12 mouse cellular contexts compared by ENCODE assay signal in genomic region chr16:11369162-11369561, GRCm38 (mm10). TPM values are rescaled to one million over a fixed set of nuclear protein-coding genes. Genes with fewer than 3 reads are reported as not detected.
DNase-seq lines count a peak whose midpoint lies in the region; ATAC-seq and TF ChIP-seq lines count a peak whose summit lies in the region.
"Had no signal": no experiment of that assay in that cellular context is flagged by ENCODE, and none has a peak within 500 bp of the region (broad histone marks: within the 10 kb centered on the region; RNA-seq: fewer than 3 reads in every experiment).

No protein-coding gene starts in this region.

- ATAC-seq in embryonic facial prominence, embryonic 15.5 days (ENCODE audit: insufficient number of reproducible peaks, low FRiP score, low TSS enrichment, low read depth) = no peak
- 0 out of 2 replicates have a peak, but pooled peaks have one; percentile 28 for ATAC-seq in kidney, embryonic 16.5 days (ENCODE audit: low FRiP score, low TSS enrichment)
- ATAC-seq: Patski had no signal

- no peak for DNase-seq in embryonic facial prominence, embryonic 10.5 days (ENCODE audit: low spot score)
- no peak for DNase-seq in kidney, adult 9 months
- DNase-seq in retina, embryonic 14.5 days (ENCODE audit: low spot score) = peak; percentile 14
- no peak for DNase-seq in retina, postnatal 1 day
- DNase-seq in adipocyte (ENCODE audit: low spot score) = no peak

- 63% methylated on average over 4 of the region's 4 CpGs for WGBS in embryonic facial prominence, embryonic 15.5 days
- 54% methylated on average over 4 of the region's 4 CpGs for WGBS in embryonic facial prominence, embryonic 10.5 days
- 34% methylated on average over 4 of the region's 4 CpGs for WGBS in kidney, embryonic 16.5 days
- 69% methylated on average over 4 of the region's 4 CpGs for WGBS in small intestine, adult 2 months

- H3K9ac ChIP-seq in embryonic facial prominence, embryonic 15.5 days = no peak overlapping the region
- H3K9ac ChIP-seq in kidney, embryonic 16.5 days (replicated peaks; ENCODE audit: low read length) = peak overlapping the region; percentile 23; the same call in 1 of the 2 replicates

- no peak for TF ChIP-seq CTCF in small intestine, adult 2 months (IDR thresholded peaks at IDR 0.05; ENCODE audit: extremely low read depth, insufficient read length, insufficient replicate concordance, low read depth, low read length)

- H3K4me1 ChIP-seq in embryonic facial prominence, embryonic 15.5 days = peaks cover 14% of the 10 kb centered on the region
- peaks cover 19% of the 10 kb centered on the region for H3K4me1 ChIP-seq in embryonic facial prominence, embryonic 10.5 days
- H3K4me1 ChIP-seq in kidney, embryonic 16.5 days (ENCODE audit: insufficient read depth, low read length) = peaks cover 31% of the 10 kb centered on the region
- peaks cover 20% of the 10 kb centered on the region for H3K4me1 ChIP-seq in small intestine, adult 2 months (ENCODE audit: control insufficient read depth, insufficient read depth, insufficient read length, low read length)

- no peaks in the 10 kb centered on the region for H3K36me3 ChIP-seq in embryonic facial prominence, embryonic 15.5 days
- H3K36me3 ChIP-seq in embryonic facial prominence, embryonic 10.5 days (replicated peaks) = no peaks in the 10 kb centered on the region
- H3K36me3 ChIP-seq in kidney, embryonic 16.5 days (ENCODE audit: insufficient read depth, low read length) = 0 out of 2 replicates have a peak, but pooled peaks cover 2% of the 10 kb centered on the region
- H3K36me3 ChIP-seq in small intestine, adult 2 months (ENCODE audit: control insufficient read depth, insufficient read depth, low read length) = peaks cover 3% of the 10 kb centered on the region; the same call in 1 of the 2 replicates

- H3K4me2 ChIP-seq in embryonic facial prominence, embryonic 15.5 days (replicated peaks) = no peak overlapping the region
- no peak overlapping the region for H3K4me2 ChIP-seq in kidney, embryonic 16.5 days (replicated peaks; ENCODE audit: low read depth, low read length)
- H3K4me2 ChIP-seq: heart, embryonic 11.5 days; liver, embryonic 11.5 days had no signal

- no peak for TF ChIP-seq POLR2A in small intestine, adult 2 months (IDR thresholded peaks at IDR 0.05; ENCODE audit: low read depth, low read length)

- H3K27ac ChIP-seq in embryonic facial prominence, embryonic 15.5 days (replicated peaks) = 0 out of 2 replicates have a peak overlapping the region, but pooled peaks have one; percentile 7
- no peak overlapping the region for H3K27ac ChIP-seq in embryonic facial prominence, embryonic 10.5 days (replicated peaks)
- H3K27ac ChIP-seq in kidney, embryonic 16.5 days (ENCODE audit: low read length) = peak overlapping the region; percentile 48
- peak overlapping the region; percentile 11 for H3K27ac ChIP-seq in small intestine, adult 2 months (ENCODE audit: insufficient read depth, low read depth, low read length)

- H3K9me3 ChIP-seq in embryonic facial prominence, embryonic 15.5 days (replicated peaks) = no peaks in the 10 kb centered on the region
- H3K9me3 ChIP-seq in embryonic facial prominence, embryonic 10.5 days = no peaks in the 10 kb centered on the region
- no peaks in the 10 kb centered on the region for H3K9me3 ChIP-seq in kidney, embryonic 16.5 days (ENCODE audit: low read length)

- no peak overlapping the region for H3K4me3 ChIP-seq in embryonic facial prominence, embryonic 15.5 days (replicated peaks)
- no peak overlapping the region for H3K4me3 ChIP-seq in embryonic facial prominence, embryonic 10.5 days
- no peak overlapping the region for H3K4me3 ChIP-seq in kidney, embryonic 16.5 days (ENCODE audit: low read length)
- H3K4me3 ChIP-seq in small intestine, adult 2 months (ENCODE audit: low read depth, low read length) = no peak overlapping the region

- H3K27me3 ChIP-seq in embryonic facial prominence, embryonic 15.5 days = no peaks in the 10 kb centered on the region
- no peaks in the 10 kb centered on the region for H3K27me3 ChIP-seq in embryonic facial prominence, embryonic 10.5 days (replicated peaks; ENCODE audit: low read depth, poor library complexity, severe bottlenecking)
- H3K27me3 ChIP-seq in kidney, embryonic 16.5 days (ENCODE audit: insufficient read depth, low read length) = no peaks in the 10 kb centered on the region
- H3K27me3 ChIP-seq in small intestine, adult 2 months (ENCODE audit: control insufficient read depth, insufficient read depth, low read length) = no peaks in the 10 kb centered on the region
- H3K27me3 ChIP-seq: Patski had no signal

RNA-seq across cellular contexts. Expression of gene Snx29, which starts 46.5 kb away (rescaled TPM):
- polyA plus RNA-seq in embryonic facial prominence, embryonic 15.5 days (2015; fragmentation: Nextera tagmentation; extraction: Ambion mirVana) = 14.2 and 15.1 TPM in 2 replicates
- polyA plus RNA-seq in embryonic facial prominence, embryonic 10.5 days (2016; fragmentation: Nextera tagmentation; extraction: Ambion mirVana) = 10.7 and 12.1 TPM in 2 replicates
- 15.7 and 23.2 TPM in 2 replicates for polyA plus RNA-seq in kidney, embryonic 16.5 days (2015; fragmentation: Nextera tagmentation; extraction: Ambion mirVana)
- 1.8 and 6.0 TPM in 2 replicates for polyA plus RNA-seq in small intestine, adult 2 months (2012; rRNA removed)

RNA-seq across cellular contexts. Expression of gene Tnfrsf17, which starts 55.5 kb away (rescaled TPM):
- polyA plus RNA-seq in embryonic facial prominence, embryonic 15.5 days (2015; fragmentation: Nextera tagmentation; extraction: Ambion mirVana) = not detected in 2 replicates
- polyA plus RNA-seq in embryonic facial prominence, embryonic 10.5 days (2016; fragmentation: Nextera tagmentation; extraction: Ambion mirVana) = not detected in 2 replicates
- polyA plus RNA-seq in kidney, embryonic 16.5 days (2015; fragmentation: Nextera tagmentation; extraction: Ambion mirVana) = not detected in 2 replicates
- polyA plus RNA-seq in small intestine, adult 2 months (2012; rRNA removed) = 4.7 and 12.2 TPM in 2 replicates
- polyA plus RNA-seq: heart, embryonic 11.5 days; liver, embryonic 11.5 days; lung, embryonic 16.5 days; Patski had no signal
